Mouse (Mus musculus) cerebellum, adult 2 months (tissue): Measurements from ENCODE around the gene Dnajb8.

ENCODE experiments used
- CTCF ChIP-seq: fragments of 200-500 bp; IDR thresholded peaks from 2 replicates; pipeline ENCODE4 v1.5.1; 2011; ENCODE audit warnings: low read depth, mild to moderate bottlenecking, control low read depth, low read length, moderate library complexity, borderline replicate concordance; ENCODE audit not compliant: insufficient read depth
- POLR2A ChIP-seq: fragments of 200-500 bp; IDR thresholded peaks from 2 replicates; pipeline ENCODE4 v1.6.1; 2011; ENCODE audit warnings: low read length, control low read depth, borderline replicate concordance; ENCODE audit not compliant: insufficient read depth

DNA sequence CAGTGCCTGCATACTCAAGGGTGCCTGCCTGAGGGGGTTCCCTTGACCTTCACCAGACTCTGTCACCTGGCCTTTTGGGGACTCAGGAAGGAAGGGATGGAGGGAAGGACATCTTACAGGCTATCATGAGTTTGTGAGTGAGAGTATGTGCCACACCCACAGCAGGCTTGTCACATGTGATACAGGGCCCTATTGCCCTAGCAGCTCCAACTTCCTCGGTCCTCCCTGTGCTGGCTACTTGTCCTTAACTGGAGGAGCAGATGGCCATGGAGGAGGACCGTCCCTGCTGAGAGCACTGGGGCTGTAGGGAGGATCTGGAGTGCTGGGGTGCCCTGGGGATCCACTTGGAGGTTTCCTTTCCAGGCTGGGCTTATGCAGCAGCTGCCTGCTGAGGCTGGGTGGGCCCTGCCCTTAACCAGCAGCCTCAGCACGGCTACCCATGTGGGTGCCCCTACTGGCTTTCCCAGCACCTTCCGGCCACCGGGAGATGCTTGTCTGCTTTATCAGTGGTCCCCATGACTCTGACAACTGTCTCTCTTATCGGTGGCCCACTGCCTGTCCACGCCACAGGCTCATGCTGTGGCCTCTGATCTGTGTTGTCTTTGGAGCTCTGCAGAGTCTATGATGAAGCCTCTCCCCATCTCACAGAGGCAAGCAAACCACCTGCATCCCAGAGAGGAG lies 29.9 kb downstream of the Dnajb8 start:
- TF ChIP-seq CTCF: no peak
- TF ChIP-seq POLR2A: no peak
